Mouse (Mus musculus) hematopoietic stem cell, adult 5-6 weeks (primary cell): ENCODE measurements around the gene Iqgap2. TPM values are rescaled to one million over a fixed set of nuclear protein-coding genes. Genes with fewer than 3 reads are reported as not detected.
A peak's percentile ranks its signal among the peaks of the same experiment; 100 is the strongest.

Source experiments
- ATAC-seq, 2 experiments: fragments of 125-278 bp in 1 of 2; replicated peaks in 1 of 2; 2 replicates each; pipeline ENCODE4 v1.8.0; 2016 to 2017; ENCODE audit warnings: inconsistent platforms in 2 of 2, mild to moderate bottlenecking in 2 of 2, moderate number of reproducible peaks in 2 of 2, low read depth in 1 of 2, moderate TSS enrichment in 1 of 2; ENCODE audit not compliant: low FRiP score in 2 of 2, poor library complexity in 2 of 2, severe bottlenecking in 2 of 2, insufficient read depth in 1 of 2, low TSS enrichment in 1 of 2
- total RNA-seq: library from RNA; stranded (forward); fragments of 172-1452, 232-1000 nt; gene quantifications from 2 replicates; pipeline ENCODE4 v1.2.3, GENCODE M21; 2017

The Iqgap2 gene
- total RNA-seq, 1 experiment from 2014 or later = 234 TPM

DNA sequence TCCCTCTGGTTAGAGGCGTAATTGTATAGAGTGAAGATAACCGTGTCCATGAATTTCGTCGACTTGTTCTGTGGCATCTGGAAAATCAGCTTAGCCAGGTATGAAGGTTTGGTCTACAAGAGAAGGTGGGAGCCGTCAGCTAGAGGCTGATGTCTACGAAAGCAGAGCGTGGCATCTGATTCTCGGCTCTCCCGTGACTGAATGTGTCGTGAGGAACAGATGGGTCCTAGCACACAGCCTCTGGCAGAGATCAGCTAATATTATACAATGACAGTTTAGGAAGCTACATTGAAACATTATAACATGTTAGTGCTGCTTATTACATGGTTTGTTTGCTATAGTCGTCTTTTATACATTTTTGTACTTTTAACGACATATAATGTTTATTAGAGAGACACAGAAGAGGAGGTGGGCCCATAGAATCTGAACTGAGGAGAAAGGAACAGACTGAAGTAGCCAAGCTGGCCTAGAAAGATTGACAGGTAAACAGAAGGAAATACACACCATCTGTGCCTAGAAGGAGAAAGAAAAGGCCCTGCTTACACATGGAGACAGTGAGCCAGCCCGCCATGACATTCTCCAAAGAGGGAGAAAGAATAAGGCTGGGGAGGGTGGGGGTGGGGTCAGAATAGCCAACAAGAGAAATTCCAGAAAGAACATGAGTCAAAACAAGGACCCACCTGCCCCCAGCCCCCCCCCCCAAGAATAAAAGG lies 225.9 kb downstream of the Iqgap2 start:
- ATAC-seq = no peak

DNA sequence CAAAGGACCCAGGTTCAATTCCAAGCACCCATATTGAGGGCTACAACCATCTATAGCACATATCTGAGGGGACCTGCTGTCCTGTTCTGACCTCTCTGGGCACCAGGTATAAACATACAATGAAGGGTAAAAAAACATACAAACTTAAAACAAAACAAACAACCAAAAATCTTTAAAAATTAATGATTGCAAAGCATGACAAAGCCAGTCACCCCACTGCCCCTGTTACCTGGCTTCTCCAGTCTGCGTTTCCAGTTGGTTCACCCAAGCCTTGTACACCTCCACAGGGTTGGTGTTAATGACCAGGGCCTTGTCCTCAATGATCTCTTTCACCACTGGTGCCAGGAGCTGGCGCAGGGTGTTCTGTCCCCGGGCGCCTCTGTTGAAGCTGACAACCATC lies 227.9 kb downstream of the Iqgap2 start:
- ATAC-seq = no peak

- ATAC-seq = no peak
Observed at GRCm38 (mm10) chr13:95659432-95659831, 232.3 kb downstream of the Iqgap2 start.

GRCm38 (mm10) chr13:95657171-95657570 lies 234.6 kb downstream of the Iqgap2 start:
- peak; percentile 54 to 83 for ATAC-seq

DNA sequence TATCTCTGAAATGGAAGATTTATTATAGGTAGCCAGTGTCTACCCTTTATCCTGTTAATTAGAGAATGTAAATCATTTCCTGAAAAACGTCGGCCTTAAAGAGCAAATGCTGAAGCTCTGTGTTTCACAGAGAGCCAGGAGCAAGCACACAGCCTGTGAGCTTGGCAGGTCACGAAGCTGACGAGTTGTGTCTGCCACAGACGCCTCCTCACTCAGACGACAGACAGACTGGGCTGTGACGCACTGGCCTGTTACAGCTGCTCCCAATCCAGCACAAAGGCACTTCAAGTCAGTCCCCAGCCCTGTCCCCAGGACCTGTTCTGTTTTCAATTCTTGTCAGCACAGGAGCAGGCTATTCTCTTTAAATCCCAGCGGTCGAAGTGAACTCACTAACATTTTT lies 236.4 kb downstream of the Iqgap2 start:
- no peak for ATAC-seq

DNA sequence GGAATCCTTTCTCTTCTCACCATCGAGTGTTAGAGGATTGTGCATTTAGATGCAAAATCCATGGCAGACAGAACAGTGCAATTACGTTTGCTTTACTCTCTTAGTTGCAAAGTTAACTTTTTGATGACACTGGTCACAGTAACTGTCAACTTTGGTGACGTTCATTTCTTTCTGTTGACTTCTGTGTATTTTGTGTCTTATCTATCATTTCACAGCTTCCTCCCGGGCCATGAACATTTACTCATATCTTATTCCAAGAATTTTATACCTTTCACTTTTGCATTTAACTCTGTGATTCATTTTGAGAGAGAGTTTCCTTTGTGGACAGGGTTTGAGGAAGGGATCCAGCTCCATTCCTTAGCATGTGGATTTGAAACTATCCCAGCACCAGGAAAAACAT lies 238.0 kb downstream of the Iqgap2 start:
- ATAC-seq = no peak

- no peak for ATAC-seq
Observed at GRCm38 (mm10) chr13:95651870-95652668, 239.7 kb downstream of the Iqgap2 start.

- no peak for ATAC-seq
Observed at GRCm38 (mm10) chr13:95649941-95650340, 241.8 kb downstream of the Iqgap2 start.

- ATAC-seq = no peak
Observed at GRCm38 (mm10) chr13:95647248-95647647, 244.5 kb downstream of the Iqgap2 start.

DNA sequence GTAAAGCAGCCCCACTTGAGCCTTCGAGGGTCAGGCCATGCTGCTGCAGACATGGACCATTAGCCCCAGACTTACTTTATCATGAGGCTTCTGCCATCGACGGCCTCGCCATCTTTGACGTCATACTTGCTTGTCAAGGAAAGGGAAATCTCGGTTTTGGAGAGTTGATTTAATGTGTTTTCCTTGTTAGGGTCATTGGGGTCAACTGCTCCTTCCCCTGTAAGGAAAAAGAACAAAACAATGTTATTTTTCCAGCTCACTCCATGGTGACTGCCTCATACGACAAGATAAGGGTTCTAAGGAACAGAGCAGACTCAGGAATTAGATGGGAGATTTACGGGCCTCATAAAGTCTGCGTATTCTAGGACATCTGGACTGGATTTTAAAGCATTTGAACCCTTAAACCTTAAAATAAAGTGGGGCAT lies 245.0 kb downstream of the Iqgap2 start:
- no peak for ATAC-seq

DNA sequence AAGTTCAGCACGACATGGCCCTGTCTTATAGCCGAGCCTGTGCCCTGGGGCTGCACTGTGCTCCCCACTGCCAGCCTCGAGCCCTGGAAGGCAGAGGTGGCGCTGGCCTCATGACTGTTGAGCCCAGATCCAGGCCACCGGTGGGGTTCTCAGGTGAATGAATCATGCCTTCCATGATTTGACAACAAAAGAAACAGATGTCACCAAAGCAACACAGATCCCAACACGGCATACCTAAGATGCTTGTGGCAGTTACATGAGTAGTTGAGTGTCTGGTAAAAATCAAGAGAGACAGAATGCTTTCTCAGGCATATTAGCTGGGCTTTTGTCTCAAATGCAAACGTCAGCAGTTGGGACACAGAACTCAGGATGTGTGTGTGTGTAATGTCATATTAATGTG lies 248.0 kb downstream of the Iqgap2 start:
- ATAC-seq = no peak

DNA sequence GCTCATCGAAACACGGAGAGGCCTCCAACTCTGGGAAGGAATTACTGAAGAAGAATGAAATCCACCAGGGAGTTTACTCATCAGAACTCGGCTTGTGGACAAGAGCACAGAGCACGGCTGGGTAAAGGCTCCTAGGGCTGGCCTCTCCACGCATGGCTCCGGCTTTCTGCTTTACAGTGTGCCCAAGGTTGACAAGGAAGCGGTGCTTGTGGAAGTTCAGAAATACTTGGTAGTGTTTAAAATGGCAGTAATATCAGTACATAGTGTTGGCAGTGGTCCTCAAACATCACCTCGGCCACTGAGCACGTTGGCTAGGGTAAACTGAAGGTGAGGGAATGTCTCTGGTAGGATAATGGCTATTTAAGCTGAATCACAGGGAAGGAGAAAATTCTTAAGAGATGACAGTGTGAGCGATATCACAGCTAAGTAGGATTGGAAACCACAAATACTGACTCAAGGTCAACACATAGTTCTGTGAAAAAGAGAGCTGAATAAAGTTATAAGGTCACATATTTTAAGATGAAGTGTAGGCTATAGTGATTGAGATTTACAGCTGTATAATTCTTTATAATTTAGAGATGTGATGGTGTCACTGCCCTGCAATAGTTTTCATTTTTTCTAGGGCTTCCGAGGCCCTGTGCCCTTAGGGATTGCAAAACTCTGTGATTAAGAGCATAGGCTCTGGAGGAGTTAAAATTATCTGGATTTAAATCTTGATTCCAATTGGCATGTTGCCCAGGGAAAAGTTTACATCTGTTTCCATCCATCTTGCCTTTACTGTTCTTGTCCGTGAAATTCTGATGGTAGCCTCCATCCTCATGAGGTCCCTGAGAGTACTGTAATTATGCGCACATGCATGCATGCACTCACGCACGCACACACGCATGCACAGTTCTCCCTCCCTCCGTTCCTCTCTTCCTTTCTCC lies 250.4 kb downstream of the Iqgap2 start:
- ATAC-seq = no peak

DNA sequence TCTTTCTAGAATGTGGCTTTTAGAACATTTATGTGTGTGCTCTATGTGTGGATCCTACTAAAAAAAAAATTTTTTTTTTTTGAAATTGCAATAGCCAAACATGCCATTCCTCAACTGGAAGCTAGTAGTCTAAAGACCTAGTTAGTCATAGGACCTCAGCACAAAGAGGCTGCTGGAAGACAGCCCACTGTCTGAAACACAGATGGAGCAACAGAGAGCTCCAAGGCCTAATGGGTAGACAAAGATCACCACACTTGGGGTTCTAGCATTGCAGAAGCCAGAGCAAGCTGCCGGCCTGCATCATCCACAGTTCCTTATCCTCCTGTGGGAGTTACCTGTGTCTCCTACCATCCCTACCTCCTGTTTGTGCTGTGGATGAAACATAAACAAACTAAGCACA lies 251.3 kb downstream of the Iqgap2 start:
- no peak for ATAC-seq

DNA sequence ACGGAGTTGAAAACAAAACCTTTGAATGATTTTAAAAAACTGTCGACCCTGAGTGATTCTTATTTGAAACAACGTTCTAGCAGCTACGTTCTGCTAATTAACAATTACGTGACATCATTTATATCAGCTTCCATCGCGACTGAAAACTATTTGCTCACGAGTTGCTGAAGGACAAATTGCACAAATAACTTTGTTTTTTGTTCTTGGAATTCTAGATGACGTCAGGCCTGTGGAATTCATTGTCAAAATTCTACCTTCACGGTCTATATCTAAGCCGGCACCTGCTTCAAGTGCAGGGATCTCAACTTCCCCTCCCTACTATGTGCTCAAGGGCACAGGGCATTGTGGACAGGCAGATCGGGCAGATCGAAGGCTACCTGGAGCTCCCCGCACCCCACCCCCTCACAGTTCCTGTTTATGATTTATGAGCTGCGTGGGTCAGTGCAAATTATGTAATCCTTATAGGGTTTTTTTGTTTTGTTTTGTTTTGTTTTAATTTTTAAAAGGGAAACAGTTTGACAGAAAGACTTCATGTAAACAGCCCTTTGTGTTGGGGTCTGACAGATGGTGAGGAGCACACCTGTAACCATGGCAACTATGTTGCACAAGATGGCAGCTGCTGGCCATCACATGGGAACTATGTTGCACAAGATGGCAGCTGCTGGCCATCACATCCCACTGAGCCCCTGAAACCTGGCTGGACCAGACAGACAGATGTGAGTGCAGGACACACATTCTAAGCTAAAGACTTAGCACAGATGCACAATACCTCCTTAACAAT lies 252.2 kb downstream of the Iqgap2 start:
- ATAC-seq = no peak

DNA sequence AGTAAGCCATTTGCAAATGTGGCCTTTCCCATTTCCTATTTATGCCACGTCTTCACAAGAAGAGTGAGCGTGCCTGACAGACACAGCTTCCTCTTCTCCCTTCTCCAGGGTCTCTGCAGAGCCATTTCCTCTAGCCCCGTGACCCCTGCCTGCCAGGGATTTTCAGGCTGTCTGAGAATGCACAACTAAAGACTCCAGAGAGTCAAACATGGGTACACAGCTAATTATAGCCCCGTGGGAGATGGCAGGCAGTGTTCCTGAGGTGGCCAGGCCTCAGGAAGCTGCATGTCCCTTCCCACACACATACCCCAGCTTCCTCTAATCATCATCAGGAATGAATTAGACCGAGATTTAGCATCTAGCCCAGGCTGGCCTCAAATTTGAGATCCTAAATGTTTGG lies 252.8 kb downstream of the Iqgap2 start:
- no peak for ATAC-seq

- no peak for ATAC-seq
Observed at GRCm38 (mm10) chr13:95637737-95638136, 254.0 kb downstream of the Iqgap2 start.

DNA sequence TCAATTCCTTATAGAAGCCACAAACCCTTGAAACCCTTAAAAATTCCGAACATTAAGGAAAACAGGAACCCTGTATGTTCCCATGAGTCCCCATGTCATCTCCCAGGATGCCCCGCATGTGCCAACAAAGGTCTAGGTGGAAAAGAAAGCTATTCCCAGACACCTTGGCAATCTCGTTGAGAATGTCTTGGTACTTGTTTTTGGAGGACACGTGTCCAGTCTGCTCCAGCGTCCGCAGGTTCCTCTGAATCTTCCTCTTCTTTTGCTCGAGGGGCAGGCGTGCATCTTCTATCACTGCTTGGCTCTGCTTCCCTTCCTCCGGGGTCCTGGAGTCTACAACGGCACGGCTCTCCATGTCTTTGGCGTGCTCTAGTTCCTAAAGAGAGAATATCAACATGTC lies 256.4 kb downstream of the Iqgap2 start:
- ATAC-seq = no peak
